Mouse (Mus musculus) heart, embryonic 11.5 days (tissue): Measurements from ENCODE around the gene Il10rb. TPM values are rescaled to one million over a fixed set of nuclear protein-coding genes. Genes with fewer than 3 reads are reported as not detected.
A peak's percentile ranks its signal among the peaks of the same experiment; 100 is the strongest.

Experiments used
- ATAC-seq: fragments of 200-750 bp; cut with Nextera tagmentation; replicated peaks from 2 replicates; pipeline ENCODE4 v1.8.0; 2017; ENCODE audit warnings: moderate library complexity; ENCODE audit not compliant: insufficient number of reproducible peaks, low FRiP score, low TSS enrichment
- H3K27ac ChIP-seq: fragments of 300-500 bp; sonication (generic); 2 replicates; pipeline ENCODE4 v1.5.1; 2014; ENCODE audit warnings: mild to moderate bottlenecking, low read depth, low read length
- H3K27me3 ChIP-seq: fragments of 300-500 bp; sonication (generic); 2 replicates; pipeline ENCODE4 v1.6.1; 2014; ENCODE audit warnings: mild to moderate bottlenecking, low read length, mixed read lengths; ENCODE audit not compliant: control insufficient read depth, insufficient read depth
- H3K36me3 ChIP-seq: fragments of 300-500 bp; sonication (generic); 2 replicates; pipeline ENCODE4 v1.6.1; 2014; ENCODE audit warnings: mild to moderate bottlenecking, low read length, moderate library complexity, mixed read lengths; ENCODE audit not compliant: control insufficient read depth, insufficient read depth
- H3K4me1 ChIP-seq: fragments of 300-500 bp; sonication (generic); 2 replicates; pipeline ENCODE4 v1.6.1; 2014; ENCODE audit warnings: low read length; ENCODE audit not compliant: control insufficient read depth, insufficient read depth
- H3K4me2 ChIP-seq: fragments of 300-500 bp; sonication (generic); 2 replicates; pipeline ENCODE4 v1.6.1; 2014; ENCODE audit warnings: mild to moderate bottlenecking, moderate library complexity
- H3K4me3 ChIP-seq: fragments of 300-500 bp; sonication (generic); 2 replicates; pipeline ENCODE4 v1.5.1; 2014; ENCODE audit warnings: low read depth, low read length
- H3K9ac ChIP-seq: fragments of 300-500 bp; sonication (generic); 2 replicates; pipeline ENCODE4 v1.6.1; 2014; ENCODE audit warnings: mild to moderate bottlenecking, low read depth, low read length, moderate library complexity
- H3K9me3 ChIP-seq: fragments of 300-500 bp; sonication (generic); replicated peaks from 2 replicates; pipeline ENCODE4 v1.6.1; 2016; ENCODE audit warnings: low read length; ENCODE audit not compliant: control insufficient read depth
- WGBS: fragments of 180-500 bp; shearing (Covaris S2); extraction: QIAGEN DNeasy Blood & Tissue Kit; methylation state at CpG from one replicate; pipeline ENCODE4 v1.1.7; 2014; ENCODE audit not compliant: insufficient replicate concordance; 5-methylcytosine and 5-hydroxymethylcytosine counted together
- polyA plus RNA-seq: library from polyadenylated mRNA; unstranded; fragments of >200 nt; fragmentation: Nextera tagmentation; extraction: Ambion mirVana; gene quantifications from 2 replicates; pipeline ENCODE4 v1.2.1, GENCODE M21; 2014

Gene Il10rb
- polyA plus RNA-seq, 1 experiment from 2014 or later: 38.6 TPM

- Histone ChIP-seq H3K27me3 (no peaks in the 10 kb centered on the region), H3K36me3 (peaks cover 19% of the 10 kb centered on the region), H3K4me1 (no peaks in the 10 kb centered on the region; the same call in 1 of the 2 replicates), H3K9ac (no peak overlapping the region), H3K4me3 (no peak overlapping the region), H3K9me3 (no peaks in the 10 kb centered on the region), H3K4me2 (no peak overlapping the region), H3K27ac (no peak overlapping the region)
- ATAC-seq: no peak
- WGBS: 83% methylated on average over 5 of the region's 5 CpGs
These were observed 12.6 kb downstream of the Il10rb start for GRCm38 (mm10) chr16:91418531-91418930.

- no peak overlapping the region for H3K27ac ChIP-seq
- no peak overlapping the region for H3K4me3 ChIP-seq
- no peak overlapping the region for H3K4me2 ChIP-seq
- no peak for ATAC-seq
- WGBS: 95% methylated on average over 6 of the region's 6 CpGs
- no peaks in the 10 kb centered on the region for H3K27me3 ChIP-seq
- H3K9me3 ChIP-seq: 0 out of 2 replicates have a peak, but pooled peaks cover 4% of the 10 kb centered on the region
- no peaks in the 10 kb centered on the region for H3K4me1 ChIP-seq
- no peak overlapping the region for H3K9ac ChIP-seq
- peaks cover 16% of the 10 kb centered on the region for H3K36me3 ChIP-seq
These were observed 19.9 kb downstream of the Il10rb start for GRCm38 (mm10) chr16:91425816-91426215.

DNA sequence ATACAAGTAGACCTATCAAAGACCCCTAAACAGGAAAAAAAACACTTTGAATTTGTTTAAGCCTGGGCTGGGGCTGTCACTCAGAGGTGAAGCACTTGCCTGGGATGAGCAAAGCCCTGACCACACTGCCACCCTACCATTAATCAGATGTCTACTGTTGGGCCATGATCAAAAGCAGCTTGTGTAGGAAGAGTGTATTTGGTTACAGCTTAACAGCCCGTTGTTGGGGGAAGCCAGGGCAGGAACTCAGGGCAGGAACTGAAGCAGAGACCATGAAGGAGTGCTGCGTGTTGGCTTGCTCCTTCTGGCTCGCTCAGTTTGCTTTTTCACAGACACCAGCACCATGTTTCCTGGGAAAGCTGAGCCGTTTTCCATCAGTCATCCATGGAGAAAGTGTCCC is 20.6 kb downstream of the Il10rb start:
- peaks cover 16% of the 10 kb centered on the region for H3K36me3 ChIP-seq
- no peaks in the 10 kb centered on the region for H3K27me3 ChIP-seq
- H3K9me3 ChIP-seq: 0 out of 2 replicates have a peak, but pooled peaks cover 4% of the 10 kb centered on the region
- H3K27ac ChIP-seq: no peak overlapping the region
- H3K4me1 ChIP-seq: no peaks in the 10 kb centered on the region
- WGBS: 82% methylated on average over 4 of the region's 4 CpGs
- ATAC-seq: no peak
- no peak overlapping the region for H3K9ac ChIP-seq
- H3K4me3 ChIP-seq: no peak overlapping the region
- H3K4me2 ChIP-seq: no peak overlapping the region

- H3K36me3 ChIP-seq: peaks cover 16% of the 10 kb centered on the region
- H3K4me3 ChIP-seq: no peak overlapping the region
- H3K4me2 ChIP-seq: no peak overlapping the region
- H3K9me3 ChIP-seq: 0 out of 2 replicates have a peak, but pooled peaks cover 4% of the 10 kb centered on the region
- no peak overlapping the region for H3K27ac ChIP-seq
- no peaks in the 10 kb centered on the region for H3K4me1 ChIP-seq
- no peaks in the 10 kb centered on the region for H3K27me3 ChIP-seq
- H3K9ac ChIP-seq: no peak overlapping the region
- ATAC-seq: no peak
- 59% methylated on average over 5 of the region's 5 CpGs for WGBS
These were observed 21.5 kb downstream of the Il10rb start for GRCm38 (mm10) chr16:91427461-91427860.

DNA sequence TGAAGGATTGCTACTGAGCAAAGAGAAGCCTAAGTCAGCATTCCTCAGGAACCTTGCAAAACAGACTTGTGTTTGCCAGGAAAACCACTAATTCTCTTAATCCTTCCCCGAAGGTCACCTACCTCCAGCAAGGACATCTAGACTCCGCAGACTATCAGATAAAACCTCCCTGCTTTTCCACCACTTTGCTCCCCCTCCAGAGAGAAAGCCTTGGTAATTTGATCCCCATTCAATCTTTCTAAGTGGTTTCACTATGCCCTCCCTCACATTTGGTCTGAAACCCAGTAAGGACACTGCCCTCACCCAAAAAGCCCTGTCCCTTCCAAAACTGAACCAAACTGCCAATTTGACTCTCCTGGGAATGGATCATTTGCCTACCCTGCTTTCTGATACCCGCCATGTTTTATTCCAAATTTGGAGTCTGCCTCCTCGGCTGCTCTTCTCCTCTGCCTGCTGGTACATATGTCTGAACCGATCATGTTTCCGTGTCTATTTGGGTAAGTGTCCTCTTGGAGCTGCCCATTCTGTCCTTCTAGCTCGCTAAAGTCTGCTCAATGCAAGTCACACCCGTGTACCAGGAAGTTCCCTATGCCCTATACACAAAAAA is 22.4 kb downstream of the Il10rb start:
- Histone ChIP-seq H3K27me3 (no peaks in the 10 kb centered on the region), H3K9me3 (0 out of 2 replicates have a peak, but pooled peaks cover 4% of the 10 kb centered on the region), H3K27ac (no peak overlapping the region), H3K4me2 (no peak overlapping the region), H3K36me3 (peaks cover 16% of the 10 kb centered on the region), H3K4me3 (no peak overlapping the region), H3K4me1 (no peaks in the 10 kb centered on the region), H3K9ac (no peak overlapping the region)
- 64% methylated on average over 8 of the region's 8 CpGs for WGBS
- no peak for ATAC-seq

DNA sequence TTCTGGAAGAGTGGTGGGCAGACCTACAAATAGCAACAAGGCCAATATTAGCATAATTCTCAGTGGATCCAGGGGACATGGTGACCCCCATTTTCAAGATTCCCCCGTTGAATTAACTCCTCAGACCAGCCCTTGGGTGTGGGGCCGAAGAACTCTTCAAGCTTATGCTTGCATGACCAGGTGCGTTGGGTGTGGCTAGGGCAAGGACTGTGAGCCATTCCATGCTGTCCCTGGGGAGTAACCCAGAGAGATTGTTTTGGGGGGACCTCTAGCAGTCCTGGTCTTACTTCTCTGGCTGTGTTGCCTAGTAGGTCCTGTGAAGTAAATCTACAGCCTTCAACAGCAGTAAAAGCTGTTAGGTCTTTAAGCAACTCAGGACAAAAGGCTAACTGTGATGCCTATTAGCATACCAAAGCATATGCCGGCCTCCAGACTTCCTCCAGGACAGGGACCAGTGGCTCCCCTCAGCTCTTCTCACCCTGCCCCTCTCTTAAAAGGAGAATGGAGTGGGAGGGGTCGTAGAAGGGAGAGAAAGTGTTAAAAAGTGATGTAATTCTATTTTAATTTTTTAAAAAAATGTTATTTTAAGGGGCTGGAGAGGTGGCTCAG is 26.9 kb downstream of the Il10rb start:
- Histone ChIP-seq H3K4me2 (no peak overlapping the region), H3K27ac (no peak overlapping the region), H3K27me3 (no peaks in the 10 kb centered on the region), H3K4me1 (0 out of 2 replicates have a peak, but pooled peaks cover 2% of the 10 kb centered on the region), H3K9ac (no peak overlapping the region), H3K36me3 (no peaks in the 10 kb centered on the region), H3K4me3 (no peak overlapping the region), H3K9me3 (0 out of 2 replicates have a peak, but pooled peaks cover 4% of the 10 kb centered on the region)
- ATAC-seq: no peak
- 39% methylated on average over 5 of the region's 5 CpGs for WGBS

GRCm38 (mm10) chr16:91433329-91433933 is 27.5 kb downstream of the Il10rb start:
- Histone ChIP-seq H3K9me3 (0 out of 2 replicates have a peak, but pooled peaks cover 4% of the 10 kb centered on the region), H3K9ac (no peak overlapping the region), H3K36me3 (no peaks in the 10 kb centered on the region), H3K27ac (no peak overlapping the region), H3K4me1 (0 out of 2 replicates have a peak, but pooled peaks cover 2% of the 10 kb centered on the region), H3K4me2 (no peak overlapping the region), H3K27me3 (no peaks in the 10 kb centered on the region), H3K4me3 (no peak overlapping the region)
- 34% methylated on average over 8 of the region's 8 CpGs for WGBS
- ATAC-seq: 0 out of 2 replicates have a peak, but pooled peaks have one; percentile 31

DNA sequence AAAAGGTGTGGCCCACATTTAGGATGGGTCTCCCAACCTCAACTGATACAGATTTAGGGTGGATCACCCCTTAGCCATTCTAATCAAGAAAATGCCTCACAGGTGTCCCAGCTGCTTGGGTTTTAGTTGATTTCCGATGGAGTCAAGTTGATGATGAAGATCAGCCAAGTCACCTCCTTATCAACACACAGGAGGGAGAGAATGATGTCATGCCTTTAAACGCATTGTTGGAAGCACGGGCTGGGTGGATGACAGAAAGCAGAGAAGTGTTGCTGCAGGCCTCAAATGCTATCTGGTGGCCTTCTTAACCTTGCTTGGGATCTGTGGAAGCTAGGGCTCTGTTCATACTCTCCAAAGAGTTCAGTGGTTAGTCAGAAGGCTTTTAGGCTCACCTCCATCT is 28.2 kb downstream of the Il10rb start:
- ATAC-seq: no peak
- no peak overlapping the region for H3K4me2 ChIP-seq
- no peak overlapping the region for H3K27ac ChIP-seq
- no peaks in the 10 kb centered on the region for H3K27me3 ChIP-seq
- 0 out of 2 replicates have a peak, but pooled peaks cover under 1% of the 10 kb centered on the region for H3K9me3 ChIP-seq
- no peak overlapping the region for H3K4me3 ChIP-seq
- H3K4me1 ChIP-seq: 0 out of 2 replicates have a peak, but pooled peaks cover 2% of the 10 kb centered on the region
- H3K36me3 ChIP-seq: no peaks in the 10 kb centered on the region
- H3K9ac ChIP-seq: no peak overlapping the region
- WGBS: 36% methylated on average over 3 of the region's 3 CpGs
